8 mouse cellular contexts compared by ENCODE assay signal in genomic region chr8:95209924-95210323, GRCm38 (mm10). TPM values are rescaled to one million over a fixed set of nuclear protein-coding genes. Genes with fewer than 3 reads are reported as not detected.
DNase-seq lines count a peak whose midpoint lies in the region; ATAC-seq lines count a peak whose summit lies in the region.

No protein-coding gene starts in this region.

- no peaks in the 10 kb centered on the region for H3K9me3 ChIP-seq in heart, embryonic 10.5 days
- H3K9me3 ChIP-seq in hindbrain, embryonic 11.5 days (ENCODE audit: control insufficient read depth, low read length): no peaks in the 10 kb centered on the region

- H3K4me2 ChIP-seq in hindbrain, embryonic 11.5 days (replicated peaks; ENCODE audit: low read depth, low read length): no peak overlapping the region

- H3K27ac ChIP-seq in heart, embryonic 10.5 days: peak overlapping the region; percentile 42
- H3K27ac ChIP-seq in hindbrain, embryonic 11.5 days (ENCODE audit: low read depth, low read length): no peak overlapping the region

- no peak overlapping the region for H3K9ac ChIP-seq in hindbrain, embryonic 11.5 days (ENCODE audit: low read depth, low read length)

- no peaks in the 10 kb centered on the region for H3K27me3 ChIP-seq in heart, embryonic 10.5 days (ENCODE audit: insufficient read depth, poor library complexity, severe bottlenecking)
- no peaks in the 10 kb centered on the region for H3K27me3 ChIP-seq in hindbrain, embryonic 11.5 days (ENCODE audit: control insufficient read depth, insufficient read depth, low read length)

- H3K4me1 ChIP-seq in heart, embryonic 10.5 days: peaks cover 24% of the 10 kb centered on the region
- H3K4me1 ChIP-seq in hindbrain, embryonic 11.5 days (replicated peaks; ENCODE audit: control insufficient read depth, insufficient read depth, low read length): no peaks in the 10 kb centered on the region

- WGBS in heart, embryonic 10.5 days: 54% methylated on average over 11 of the region's 11 CpGs
- 76% methylated on average over 11 of the region's 11 CpGs for WGBS in hindbrain, embryonic 11.5 days

- DNase-seq in heart, embryonic 10.5 days (ENCODE audit: low spot score): no peak
- DNase-seq in heart, postnatal 25 days (ENCODE audit: low spot score): no peak
- DNase-seq in testis, postnatal 14 days (ENCODE audit: low spot score): peak; percentile 71
- DNase-seq in testis, postnatal 10 days (ENCODE audit: low spot score): no peak
- peak; percentile 54 for DNase-seq in kidney, postnatal 14 days
- peak; percentile 40 for DNase-seq in telencephalon, adult 2 months (ENCODE audit: low read depth, low spot score)
- DNase-seq in cerebellum, adult 9-10 months: no peak
- DNase-seq in hindbrain, embryonic 11.5 days (ENCODE audit: low spot score): no peak

- H3K4me3 ChIP-seq in heart, embryonic 10.5 days: no peak overlapping the region
- H3K4me3 ChIP-seq in hindbrain, embryonic 11.5 days (ENCODE audit: low read depth, low read length): no peak overlapping the region

- intact Hi-C loops in heart, postnatal 25 days (cut with DNase I): no loop called here

- ATAC-seq in hindbrain, embryonic 11.5 days (ENCODE audit: low FRiP score): no peak

- no peaks in the 10 kb centered on the region for H3K36me3 ChIP-seq in heart, embryonic 10.5 days
- H3K36me3 ChIP-seq in hindbrain, embryonic 11.5 days (ENCODE audit: control insufficient read depth, insufficient read depth, low read length): no peaks in the 10 kb centered on the region

RNA-seq across cellular contexts. Expression of gene Kifc3, which starts 7.3 kb away (rescaled TPM):
- 13.9 and 15.3 TPM in 2 replicates for polyA plus RNA-seq in heart, embryonic 10.5 days (2016; fragmentation: Nextera tagmentation; extraction: Ambion mirVana)
- total RNA-seq in heart, postnatal 25 days (2021): 10 to 100 TPM; 67.1 to 72.4 TPM
- polyA plus RNA-seq in hindbrain, embryonic 11.5 days (2014; fragmentation: Nextera tagmentation; extraction: Ambion mirVana): 5.2 and 5.7 TPM in 2 replicates

Comparison
In these comparisons a context has a peak if more than half of its experiments do, and no peak if none do; other contexts are left out.
1. DNase-seq: peak in testis, postnatal 14 days (single experiment), kidney, postnatal 14 days (single experiment) and telencephalon, adult 2 months (single experiment); none in heart, embryonic 10.5 days (single experiment), heart, postnatal 25 days (single experiment), testis, postnatal 10 days (single experiment), cerebellum, adult 9-10 months (single experiment) and hindbrain, embryonic 11.5 days (single experiment).